Mouse (Mus musculus) erythroblast, embryonic 14.5 days (primary cell): ENCODE data around the gene Ebpl.

Source experiments
- GATA1 ChIP-seq: IDR thresholded peaks from 2 replicates; pipeline ENCODE4 v1.6.1; 2012; ENCODE audit warnings: low read length, inconsistent platforms, mixed read lengths
- TAL1 ChIP-seq: IDR thresholded peaks from 3 replicates; pipeline ENCODE4 v1.6.1; 2012; ENCODE audit warnings: low read length, inconsistent platforms, mixed read lengths

DNA sequence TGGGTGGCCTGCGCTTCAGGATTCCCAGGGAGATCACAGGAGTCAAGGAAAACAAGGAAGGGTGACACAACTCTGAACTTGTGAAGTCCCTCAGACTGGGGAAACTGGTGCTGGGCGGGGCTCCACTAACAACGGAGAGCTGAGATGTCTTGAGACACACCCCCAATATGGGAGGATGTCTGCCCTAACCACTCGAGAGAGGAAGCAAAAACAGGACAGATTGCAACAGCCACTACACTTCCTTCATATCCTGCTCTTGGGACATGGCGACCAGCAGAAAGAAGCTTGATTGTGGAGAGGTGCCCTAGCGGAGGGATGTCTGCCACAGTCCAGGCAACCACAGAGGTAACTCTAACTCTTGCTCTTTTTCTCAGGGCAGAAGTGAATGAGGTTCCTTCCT, 50.6 kb downstream of the Ebpl start, which contains the start of gene Arl11:
- TF ChIP-seq GATA1, result no peak
- TF ChIP-seq TAL1, result no peak
